Mouse (Mus musculus) neural tube, embryonic 11.5 days (tissue): ENCODE results near the gene Fbxo36. TPM values are rescaled to one million over a fixed set of nuclear protein-coding genes. Genes with fewer than 3 reads are reported as not detected.

ENCODE experiments used
- ATAC-seq: fragments of 200-750 bp; cut with Nextera tagmentation; 2 replicates; pipeline ENCODE4 v1.8.0; 2017; ENCODE audit warnings: moderate number of reproducible peaks, mild to moderate bottlenecking, moderate TSS enrichment, moderate library complexity; ENCODE audit not compliant: insufficient read depth, low FRiP score, low TSS enrichment
- DNase-seq: peaks from one replicate; pipeline ENCODE4 v3.0.0-alpha.2; 2015; ENCODE audit warnings: low spot score
- H3K27ac ChIP-seq: fragments of 300-500 bp; sonication (generic); 2 replicates; pipeline ENCODE4 v1.5.1; 2014; ENCODE audit warnings: low read depth, mild to moderate bottlenecking, low read length
- H3K27me3 ChIP-seq: fragments of 300-500 bp; sonication (generic); 2 replicates; pipeline ENCODE4 v1.6.1; 2014; ENCODE audit warnings: mild to moderate bottlenecking, low read length, mixed read lengths; ENCODE audit not compliant: control insufficient read depth, insufficient read depth
- H3K36me3 ChIP-seq: fragments of 300-500 bp; sonication (generic); 2 replicates; pipeline ENCODE4 v1.6.1; 2014; ENCODE audit warnings: mild to moderate bottlenecking, low read length, moderate library complexity, mixed read lengths; ENCODE audit not compliant: control insufficient read depth, insufficient read depth
- H3K4me1 ChIP-seq: fragments of 300-500 bp; sonication (generic); 2 replicates; pipeline ENCODE4 v1.6.1; 2014; ENCODE audit warnings: low read length, mixed read lengths; ENCODE audit not compliant: control insufficient read depth, insufficient read depth
- H3K4me2 ChIP-seq: fragments of 300-500 bp; sonication (generic); 2 replicates; pipeline ENCODE4 v1.6.1; 2014; ENCODE audit warnings: low read depth, mild to moderate bottlenecking, moderate library complexity
- H3K4me3 ChIP-seq: fragments of 300-500 bp; sonication (generic); 2 replicates; pipeline ENCODE4 v1.5.1; 2014; ENCODE audit warnings: low read depth, low read length
- H3K9ac ChIP-seq: fragments of 300-500 bp; sonication (generic); 2 replicates; pipeline ENCODE4 v1.6.1; 2014; ENCODE audit warnings: mild to moderate bottlenecking, low read length
- H3K9me3 ChIP-seq: fragments of 300-500 bp; sonication (generic); 2 replicates; pipeline ENCODE4 v1.6.1; 2016; ENCODE audit warnings: low read length; ENCODE audit not compliant: control insufficient read depth
- WGBS: fragments of 180-500 bp; shearing (Covaris S2); extraction: QIAGEN DNeasy Blood & Tissue Kit; methylation state at CpG from one replicate; pipeline ENCODE4 v1.1.7; 2014; 5-methylcytosine and 5-hydroxymethylcytosine counted together
- polyA plus RNA-seq: library from polyadenylated mRNA; unstranded; fragments of >200 nt; fragmentation: Nextera tagmentation; extraction: Ambion mirVana; gene quantifications from 2 replicates; pipeline ENCODE4 v1.2.1, GENCODE M21; 2014

Gene Fbxo36
- polyA plus RNA-seq, 1 experiment from 2014 or later = 6.7 TPM

DNA sequence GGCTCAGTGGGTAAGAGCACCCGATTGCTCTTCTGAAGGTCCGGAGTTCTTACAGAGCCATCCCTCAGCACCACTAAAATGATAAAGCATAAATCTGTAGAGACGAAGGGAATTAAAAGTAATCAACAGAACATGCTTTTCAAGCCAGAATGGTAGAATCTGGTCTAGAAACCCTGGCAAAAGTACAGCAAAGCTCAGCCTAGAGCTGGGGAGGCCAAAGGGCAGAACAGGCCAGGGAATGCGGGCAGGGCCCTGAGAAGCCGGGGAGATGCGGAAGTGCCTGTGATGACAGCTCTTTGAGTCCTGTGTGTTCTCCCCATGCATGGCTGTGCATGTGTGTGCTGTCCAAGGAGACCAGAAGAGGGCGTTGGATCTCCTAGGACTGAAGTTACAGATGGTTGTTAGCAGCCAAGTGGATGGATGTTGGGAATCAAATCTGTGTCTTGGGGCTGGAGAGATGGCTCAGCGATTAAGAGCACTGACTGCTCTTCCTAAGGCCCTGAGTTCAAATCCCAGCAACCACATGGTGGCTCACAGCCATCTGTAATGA lies 40.0 kb downstream of the Fbxo36 start:
- WGBS = 91% methylated on average over 8 of the region's 8 CpGs
- H3K27me3 ChIP-seq = no peaks in the 10 kb centered on the region
- no peak overlapping the region for H3K4me3 ChIP-seq
- ATAC-seq = no peak
- H3K27ac ChIP-seq = no peak overlapping the region
- no peak overlapping the region for H3K9ac ChIP-seq
- H3K36me3 ChIP-seq = no peaks in the 10 kb centered on the region
- no peak overlapping the region for H3K4me2 ChIP-seq
- no peaks in the 10 kb centered on the region for H3K4me1 ChIP-seq
- H3K9me3 ChIP-seq = no peaks in the 10 kb centered on the region
- DNase-seq = no peak

DNA sequence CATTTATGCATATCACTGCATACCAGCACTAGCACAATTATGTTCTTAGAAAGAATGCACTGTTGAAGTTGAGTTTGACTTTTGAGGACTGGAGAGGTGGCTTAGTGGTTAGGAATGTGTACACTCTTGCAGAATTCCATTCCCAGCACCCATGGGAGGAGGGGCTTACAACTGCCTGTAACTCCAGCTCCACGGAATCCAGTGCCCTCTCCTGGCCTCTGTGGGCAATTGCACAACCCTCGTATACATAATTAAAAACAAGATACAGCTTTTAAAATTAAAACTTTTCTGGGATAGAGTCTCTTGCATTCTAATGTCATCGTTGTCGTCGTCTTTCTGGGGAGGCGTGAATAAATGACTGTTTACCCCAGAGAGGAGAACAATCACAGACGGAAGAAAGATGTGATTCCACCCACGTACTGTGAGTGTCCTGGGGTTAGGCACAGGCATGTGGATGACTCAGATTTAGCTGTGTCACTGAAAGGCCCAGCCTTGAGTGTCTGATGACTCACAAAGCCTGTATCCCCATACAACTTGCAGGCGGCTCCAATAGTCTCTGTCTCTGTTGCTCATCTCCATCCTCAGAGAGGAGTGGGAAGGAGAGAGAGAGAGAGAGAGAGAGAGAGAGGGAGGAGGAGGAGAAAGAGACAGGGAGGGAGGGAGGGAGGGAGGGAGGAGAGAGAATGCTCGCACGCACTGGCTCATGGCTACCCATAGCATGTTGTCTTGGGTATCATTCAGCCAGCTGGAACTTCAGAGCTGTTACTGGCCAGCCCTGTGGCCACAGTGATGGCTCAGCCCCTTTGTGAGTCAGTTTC lies 41.8 kb downstream of the Fbxo36 start:
- WGBS = 67% methylated on average over 11 of the region's 11 CpGs

DNA sequence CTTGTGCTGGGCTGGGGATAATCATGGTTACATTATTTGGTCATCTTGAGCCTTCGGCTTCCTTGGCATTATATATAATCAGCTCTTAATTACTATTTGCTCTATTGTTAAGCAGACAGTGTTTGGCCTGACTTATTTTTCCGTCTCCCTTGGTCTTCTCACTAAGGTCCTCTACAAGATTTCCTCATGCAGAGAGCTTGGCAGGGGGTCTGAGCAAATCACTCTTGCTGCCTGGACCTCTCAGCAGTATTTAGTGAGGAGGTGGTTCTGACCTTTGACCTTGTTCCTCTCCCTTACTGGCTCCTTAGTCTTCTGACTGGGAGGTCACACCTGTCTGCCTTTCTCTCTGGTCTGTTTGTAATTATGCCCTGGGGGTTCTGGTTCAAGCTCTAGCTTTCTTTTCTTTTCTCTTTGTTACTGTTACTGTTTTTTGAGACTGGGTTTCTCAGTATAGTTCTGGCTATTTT lies 42.5 kb downstream of the Fbxo36 start:
- Histone ChIP-seq H3K4me3 (no peak overlapping the region), H3K4me1 (no peaks in the 10 kb centered on the region), H3K9me3 (no peaks in the 10 kb centered on the region), H3K27ac (no peak overlapping the region), H3K9ac (no peak overlapping the region), H3K4me2 (no peak overlapping the region), H3K27me3 (no peaks in the 10 kb centered on the region), H3K36me3 (no peaks in the 10 kb centered on the region)
- WGBS = 24% methylated on average over 2 of the region's 2 CpGs
- ATAC-seq = no peak
- DNase-seq = no peak

More for the DNA sequence above, 41.8 kb downstream of the Fbxo36 start:
- ATAC-seq (no peak), DNase-seq (no peak)
- no peaks in the 10 kb centered on the region for H3K27me3 ChIP-seq
- no peaks in the 10 kb centered on the region for H3K9me3 ChIP-seq
- no peaks in the 10 kb centered on the region for H3K36me3 ChIP-seq
- H3K27ac ChIP-seq = no peak overlapping the region
- H3K4me3 ChIP-seq = no peak overlapping the region
- no peaks in the 10 kb centered on the region for H3K4me1 ChIP-seq
- no peak overlapping the region for H3K4me2 ChIP-seq
- H3K9ac ChIP-seq = no peak overlapping the region

DNA sequence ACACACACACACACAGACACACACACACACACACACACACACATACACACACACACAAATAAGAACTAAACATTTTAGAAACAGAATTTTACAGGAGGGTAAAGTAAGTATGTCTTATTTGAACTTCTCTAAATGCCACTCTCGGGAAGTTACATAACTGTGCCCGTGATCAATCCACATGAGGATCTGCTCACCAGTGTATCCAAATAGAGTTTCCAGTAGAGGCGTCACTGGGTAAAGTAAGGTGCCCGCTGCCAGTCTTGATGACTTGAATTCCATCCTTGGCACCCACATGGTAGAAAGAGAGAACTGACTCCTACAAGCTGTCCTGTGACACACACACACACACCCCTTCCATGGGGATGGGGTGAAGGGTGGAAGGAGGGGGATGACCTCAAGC lies 43.3 kb downstream of the Fbxo36 start:
- Histone ChIP-seq H3K4me2 (no peak overlapping the region), H3K9ac (no peak overlapping the region), H3K4me3 (no peak overlapping the region), H3K9me3 (no peaks in the 10 kb centered on the region), H3K4me1 (no peaks in the 10 kb centered on the region), H3K27ac (no peak overlapping the region), H3K27me3 (no peaks in the 10 kb centered on the region), H3K36me3 (no peaks in the 10 kb centered on the region)
- DNase-seq (no peak), ATAC-seq (no peak)
- WGBS = 91% methylated on average over 4 of the region's 4 CpGs

DNA sequence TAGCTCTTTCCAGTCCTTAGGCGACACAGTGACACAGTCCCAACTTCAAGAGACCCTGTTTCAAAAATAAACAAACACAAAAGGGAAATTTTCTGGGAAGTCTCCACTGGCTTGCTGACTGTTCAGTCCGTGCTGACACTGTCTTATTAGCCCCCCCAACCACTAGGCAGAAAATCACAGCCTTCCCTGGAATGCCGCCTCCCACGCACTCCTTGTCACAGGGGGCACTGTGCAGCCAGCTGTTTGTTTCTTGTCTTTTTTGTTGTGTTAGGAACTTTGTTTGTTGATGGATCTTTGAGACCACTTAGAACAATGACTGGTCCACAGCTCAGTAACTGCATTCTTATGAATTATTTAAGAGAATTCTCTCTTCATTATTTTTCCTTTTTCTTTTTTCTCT lies 44.2 kb downstream of the Fbxo36 start:
- Histone ChIP-seq H3K27me3 (no peaks in the 10 kb centered on the region), H3K9ac (no peak overlapping the region), H3K9me3 (no peaks in the 10 kb centered on the region), H3K27ac (no peak overlapping the region), H3K4me1 (no peaks in the 10 kb centered on the region), H3K36me3 (no peaks in the 10 kb centered on the region), H3K4me3 (no peak overlapping the region), H3K4me2 (no peak overlapping the region)
- ATAC-seq (no peak), DNase-seq (no peak)
- 77% methylated on average over 4 of the region's 4 CpGs for WGBS

DNA sequence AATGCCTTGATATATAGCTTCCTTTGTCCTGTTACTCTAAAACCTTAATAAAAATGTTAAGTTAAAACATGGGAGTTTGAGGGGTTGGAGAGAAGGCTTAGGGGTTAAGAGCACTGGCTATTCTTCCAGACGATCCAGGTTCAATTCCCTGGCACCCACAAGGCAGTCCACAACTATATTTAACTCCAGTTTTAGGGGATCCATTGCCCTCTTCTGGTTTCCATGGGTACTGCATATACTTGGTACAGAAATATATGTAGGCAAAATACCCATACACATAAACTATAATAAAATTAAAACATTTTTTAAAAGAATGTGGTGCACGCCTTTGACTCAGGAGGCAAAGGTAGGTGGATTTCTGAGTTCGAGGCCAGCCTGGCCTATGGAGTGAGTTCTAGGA lies 45.5 kb downstream of the Fbxo36 start:
- H3K27me3 ChIP-seq = no peaks in the 10 kb centered on the region
- no peak overlapping the region for H3K4me3 ChIP-seq
- DNase-seq (no peak), ATAC-seq (no peak)
- 0 out of 2 replicates have a peak, but pooled peaks cover 3% of the 10 kb centered on the region for H3K4me1 ChIP-seq
- no peaks in the 10 kb centered on the region for H3K9me3 ChIP-seq
- H3K27ac ChIP-seq = no peak overlapping the region
- H3K36me3 ChIP-seq = no peaks in the 10 kb centered on the region
- H3K9ac ChIP-seq = no peak overlapping the region
- H3K4me2 ChIP-seq = no peak overlapping the region
- WGBS = 82% methylated on average over 3 of the region's 3 CpGs

DNA sequence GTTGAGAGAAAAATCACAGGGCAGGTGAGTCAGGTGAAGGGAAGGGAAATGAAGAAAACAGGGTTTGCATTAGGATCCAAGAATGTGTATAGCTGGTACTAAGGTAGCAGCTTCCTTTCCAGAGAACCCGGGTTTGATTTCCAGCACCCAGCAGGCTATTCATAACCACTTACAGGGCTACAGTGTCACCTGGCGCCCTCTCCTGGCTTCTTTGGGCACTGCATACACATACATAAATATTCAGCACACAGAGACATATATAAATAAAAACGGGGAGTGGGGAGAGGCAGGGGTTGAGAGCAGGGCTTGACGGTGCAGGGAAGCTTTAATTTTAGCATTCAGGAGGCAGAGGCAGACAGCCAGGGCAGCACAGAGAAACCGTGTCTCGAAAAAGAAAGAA lies 46.3 kb downstream of the Fbxo36 start:
- WGBS = 87% methylated on average over 6 of the region's 6 CpGs
- DNase-seq (no peak), ATAC-seq (no peak)
- 0 out of 2 replicates have a peak, but pooled peaks cover 3% of the 10 kb centered on the region for H3K4me1 ChIP-seq
- no peak overlapping the region for H3K4me3 ChIP-seq
- H3K9me3 ChIP-seq = no peaks in the 10 kb centered on the region
- H3K4me2 ChIP-seq = no peak overlapping the region
- H3K9ac ChIP-seq = no peak overlapping the region
- H3K27me3 ChIP-seq = no peaks in the 10 kb centered on the region
- H3K27ac ChIP-seq = no peak overlapping the region
- H3K36me3 ChIP-seq = no peaks in the 10 kb centered on the region

DNA sequence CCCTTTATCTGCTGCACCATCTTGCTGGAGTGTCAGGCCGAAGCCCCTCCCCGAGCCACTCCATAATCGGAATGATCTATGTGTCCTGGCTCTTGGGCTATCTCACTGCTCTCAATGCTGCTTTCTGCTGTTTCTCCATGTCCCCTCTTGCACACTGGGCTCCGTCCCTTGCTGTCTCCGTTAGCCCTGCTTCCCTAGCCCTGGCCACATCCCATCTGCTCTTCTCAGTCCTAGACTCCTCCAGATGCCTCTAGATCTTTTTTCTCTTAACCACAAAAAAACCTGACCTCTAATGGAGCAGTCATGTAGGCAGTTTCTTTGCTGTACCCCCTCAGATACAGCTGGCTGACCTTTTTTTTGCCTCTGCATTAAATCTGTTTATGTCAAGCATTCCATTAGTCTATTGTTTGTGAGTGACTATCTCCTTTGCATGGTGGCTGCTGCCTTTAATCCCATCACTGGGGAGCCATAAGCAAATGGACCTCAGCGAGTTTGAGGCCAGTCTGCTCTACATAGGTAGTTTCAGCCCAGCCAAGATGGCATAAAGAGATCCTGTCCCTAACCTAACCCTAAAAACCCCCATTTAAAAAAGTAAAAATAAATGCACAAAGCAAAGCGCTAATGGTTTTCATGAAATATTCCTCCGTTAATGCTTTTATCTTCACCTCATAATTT lies 49.8 kb downstream of the Fbxo36 start:
- no peaks in the 10 kb centered on the region for H3K9me3 ChIP-seq
- peak; percentile 27; the same call in 1 of the 2 replicates for ATAC-seq
- WGBS = 65% methylated on average over 8 of the region's 8 CpGs
- no peak overlapping the region for H3K4me3 ChIP-seq
- H3K4me1 ChIP-seq = 0 out of 2 replicates have a peak, but pooled peaks cover 3% of the 10 kb centered on the region
- no peaks in the 10 kb centered on the region for H3K27me3 ChIP-seq
- peak; percentile 24 for DNase-seq
- H3K4me2 ChIP-seq = 0 out of 2 replicates have a peak overlapping the region, but pooled peaks have one; percentile 2
- no peaks in the 10 kb centered on the region for H3K36me3 ChIP-seq
- H3K9ac ChIP-seq = no peak overlapping the region; the same call in 1 of the 2 replicates
- H3K27ac ChIP-seq = peak overlapping the region; percentile 36; the same call in 1 of the 2 replicates
